Mouse (Mus musculus): ENCODE results near the gene Atp6v1e1. TPM values are rescaled to one million over a fixed set of nuclear protein-coding genes. Genes with fewer than 3 reads are reported as not detected.
"Not testable (repeated sequence)": the region's sequence is repeated elsewhere in the genome, so short reads cannot be mapped to it uniquely, and the experiment has no call there.

Atp6v1e1 gene
- polyA plus RNA-seq, 1 experiment: 206 TPM

- TF ChIP-seq TCF3 (IDR thresholded peaks at IDR 0.05; ENCODE audit: insufficient read length, low read depth) (no peak), USF1 (IDR thresholded peaks at IDR 0.05; ENCODE audit: low read depth) (no peak), MAX (IDR thresholded peaks at IDR 0.05; ENCODE audit: low read depth) (no peak), SRF (IDR thresholded peaks at IDR 0.05; ENCODE audit: control insufficient read depth, insufficient read length, low read depth) (no peak), POLR2A (IDR thresholded peaks at IDR 0.05; ENCODE audit: insufficient read length, low read depth) (no peak), MYOD1 (IDR thresholded peaks at IDR 0.05; ENCODE audit: control insufficient read depth in 1 of 3, insufficient read length in 2 of 3, low read depth in 2 of 3) (no peak), REST (IDR thresholded peaks at IDR 0.05; ENCODE audit: insufficient read depth, insufficient read length) (no peak), CEBPB (IDR thresholded peaks at IDR 0.05; ENCODE audit: insufficient read depth, poor library complexity, severe bottlenecking) (no peak), TCF12 (IDR thresholded peaks at IDR 0.05; ENCODE audit: insufficient read depth, poor library complexity, severe bottlenecking) (no peak), MYOG (IDR thresholded peaks at IDR 0.05; ENCODE audit: control insufficient read depth in 1 of 3, insufficient read depth in 1 of 3, insufficient read length in 2 of 3, low read depth in 2 of 3) (no peak), POLR2AphosphoS2 (IDR thresholded peaks at IDR 0.05; ENCODE audit: insufficient read length, low read depth) (no peak), E2F4 (IDR thresholded peaks at IDR 0.05; ENCODE audit: insufficient read depth) (no peak)
Observed at GRCm38 (mm10) chr6:120822937-120823614, 483 bp upstream of the Atp6v1e1 start.

DNA sequence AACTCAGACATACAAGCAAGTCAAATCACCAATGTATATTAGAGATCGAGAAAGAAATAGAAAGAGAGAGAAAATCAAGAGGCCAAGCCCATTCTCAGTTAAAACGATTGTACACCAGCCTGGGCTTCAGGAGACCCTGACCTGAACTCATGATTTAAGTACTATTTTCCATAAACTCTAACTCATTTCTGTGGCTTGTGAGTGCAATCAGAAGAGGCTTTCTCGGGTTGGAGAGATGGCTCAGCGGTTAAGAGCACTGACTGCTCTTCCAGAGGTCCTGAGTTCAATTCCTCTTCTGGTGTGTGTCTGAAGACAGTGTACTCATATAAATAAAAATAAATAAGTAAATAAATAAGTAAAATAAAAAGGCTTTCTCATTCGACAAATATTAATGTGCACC, 878 bp downstream of the Atp6v1e1 start:
- H3K27me3 ChIP-seq (ENCODE audit: control insufficient read depth, insufficient read depth, insufficient read length): no peaks in the 10 kb centered on the region
- TF ChIP-seq TCF12 (IDR thresholded peaks at IDR 0.05; ENCODE audit: insufficient read depth, poor library complexity, severe bottlenecking): no peak
- H3K79me2 ChIP-seq (ENCODE audit: control insufficient read depth, insufficient read depth): peaks cover 50% of the 10 kb centered on the region
- peak overlapping the region; percentile 91 for H3K4me3 ChIP-seq
- H3K36me3 ChIP-seq (ENCODE audit: control insufficient read depth, insufficient read depth): no peaks in the 10 kb centered on the region
- H3K4me2 ChIP-seq (ENCODE audit: low read depth): peak overlapping the region; percentile 83
- H3ac ChIP-seq (ENCODE audit: control insufficient read depth, insufficient read length): peak overlapping the region; percentile 48

More at GRCm38 (mm10) chr6:120822937-120823614, 483 bp upstream of the Atp6v1e1 start:
- Histone ChIP-seq H3ac (ENCODE audit: control insufficient read depth, insufficient read length) (peak overlapping the region; percentile 48), H3K4me3 (peak overlapping the region; percentile 91), H3K4me2 (ENCODE audit: low read depth) (peak overlapping the region; percentile 67), H3K79me2 (ENCODE audit: control insufficient read depth, insufficient read depth) (peaks cover 44% of the 10 kb centered on the region), H3K36me3 (ENCODE audit: control insufficient read depth, insufficient read depth) (no peaks in the 10 kb centered on the region), H3K27me3 (ENCODE audit: control insufficient read depth, insufficient read depth, insufficient read length) (peaks cover 6% of the 10 kb centered on the region)

- peak overlapping the region; percentile 83 for H3K4me2 ChIP-seq (ENCODE audit: low read depth)
- TF ChIP-seq CEBPB (IDR thresholded peaks at IDR 0.05; ENCODE audit: insufficient read depth, poor library complexity, severe bottlenecking) (no peak), TCF12 (IDR thresholded peaks at IDR 0.05; ENCODE audit: insufficient read depth, poor library complexity, severe bottlenecking) (no peak)
- peak overlapping the region; percentile 91 for H3K4me3 ChIP-seq
- peaks cover 50% of the 10 kb centered on the region for H3K79me2 ChIP-seq (ENCODE audit: control insufficient read depth, insufficient read depth)
- no peaks in the 10 kb centered on the region for H3K27me3 ChIP-seq (ENCODE audit: control insufficient read depth, insufficient read depth, insufficient read length)
- H3ac ChIP-seq (ENCODE audit: control insufficient read depth, insufficient read length): no peak overlapping the region
- H3K36me3 ChIP-seq (ENCODE audit: control insufficient read depth, insufficient read depth): no peaks in the 10 kb centered on the region
Observed at GRCm38 (mm10) chr6:120820941-120821340, 1.7 kb downstream of the Atp6v1e1 start.

GRCm38 (mm10) chr6:120820144-120820543, 2.4 kb downstream of the Atp6v1e1 start:
- Histone ChIP-seq H3K27me3 (ENCODE audit: control insufficient read depth, insufficient read depth, insufficient read length) (no peaks in the 10 kb centered on the region), H3ac (ENCODE audit: control insufficient read depth, insufficient read length) (no peak overlapping the region), H3K79me2 (ENCODE audit: control insufficient read depth, insufficient read depth) (peaks cover 50% of the 10 kb centered on the region), H3K36me3 (ENCODE audit: control insufficient read depth, insufficient read depth) (no peaks in the 10 kb centered on the region), H3K4me3 (peak overlapping the region; percentile 91), H3K4me2 (ENCODE audit: low read depth) (peak overlapping the region; percentile 83)
- TF ChIP-seq CEBPB (IDR thresholded peaks at IDR 0.05; ENCODE audit: insufficient read depth, poor library complexity, severe bottlenecking): no peak

GRCm38 (mm10) chr6:120819294-120819693, 3.3 kb downstream of the Atp6v1e1 start:
- H3K4me2 ChIP-seq (ENCODE audit: low read depth): peak overlapping the region; percentile 83
- peaks cover 50% of the 10 kb centered on the region for H3K79me2 ChIP-seq (ENCODE audit: control insufficient read depth, insufficient read depth)
- H3K36me3 ChIP-seq (ENCODE audit: control insufficient read depth, insufficient read depth): no peaks in the 10 kb centered on the region
- no peaks in the 10 kb centered on the region for H3K27me3 ChIP-seq (ENCODE audit: control insufficient read depth, insufficient read depth, insufficient read length)
- TF ChIP-seq CEBPB (IDR thresholded peaks at IDR 0.05; ENCODE audit: insufficient read depth, poor library complexity, severe bottlenecking) (no peak), E2F4 (IDR thresholded peaks at IDR 0.05; ENCODE audit: insufficient read depth) (no peak), TCF12 (IDR thresholded peaks at IDR 0.05; ENCODE audit: insufficient read depth, poor library complexity, severe bottlenecking) (no peak), TCF3 (IDR thresholded peaks at IDR 0.05; ENCODE audit: insufficient read length, low read depth) (no peak), MYOG (IDR thresholded peaks at IDR 0.05; ENCODE audit: control insufficient read depth in 1 of 3, insufficient read depth in 1 of 3, insufficient read length in 2 of 3, low read depth in 2 of 3) (no peak), REST (IDR thresholded peaks at IDR 0.05; ENCODE audit: insufficient read depth, insufficient read length) (no peak), POLR2AphosphoS2 (IDR thresholded peaks at IDR 0.05; ENCODE audit: insufficient read length, low read depth) (no peak), SRF (IDR thresholded peaks at IDR 0.05; ENCODE audit: control insufficient read depth, insufficient read length, low read depth) (no peak), POLR2A (IDR thresholded peaks at IDR 0.05; ENCODE audit: insufficient read length, low read depth) (no peak), MAX (IDR thresholded peaks at IDR 0.05; ENCODE audit: low read depth) (no peak), MYOD1 (IDR thresholded peaks at IDR 0.05; ENCODE audit: control insufficient read depth in 1 of 3, insufficient read length in 2 of 3, low read depth in 2 of 3) (no peak), USF1 (IDR thresholded peaks at IDR 0.05; ENCODE audit: low read depth) (no peak)
- H3K4me3 ChIP-seq: no peak overlapping the region
- no peak overlapping the region for H3ac ChIP-seq (ENCODE audit: control insufficient read depth, insufficient read length)

- H3K27me3 ChIP-seq (ENCODE audit: control insufficient read depth, insufficient read depth, insufficient read length); H3K4me2 ChIP-seq (ENCODE audit: low read depth); H3K79me2 ChIP-seq (ENCODE audit: control insufficient read depth, insufficient read depth); H3K4me3 ChIP-seq; H3ac ChIP-seq (ENCODE audit: control insufficient read depth, insufficient read length): not testable (repeated sequence)
- peaks cover 13% of the 10 kb centered on the region for H3K36me3 ChIP-seq (ENCODE audit: control insufficient read depth, insufficient read depth)
Observed at GRCm38 (mm10) chr6:120811999-120812398, 10.6 kb downstream of the Atp6v1e1 start.
